Mouse (Mus musculus): ENCODE data around the gene Lrg1. TPM values are rescaled to one million over a fixed set of nuclear protein-coding genes. Genes with fewer than 3 reads are reported as not detected.

Lrg1 gene
- polyA plus RNA-seq, 1 experiment: 56.0 TPM

DNA sequence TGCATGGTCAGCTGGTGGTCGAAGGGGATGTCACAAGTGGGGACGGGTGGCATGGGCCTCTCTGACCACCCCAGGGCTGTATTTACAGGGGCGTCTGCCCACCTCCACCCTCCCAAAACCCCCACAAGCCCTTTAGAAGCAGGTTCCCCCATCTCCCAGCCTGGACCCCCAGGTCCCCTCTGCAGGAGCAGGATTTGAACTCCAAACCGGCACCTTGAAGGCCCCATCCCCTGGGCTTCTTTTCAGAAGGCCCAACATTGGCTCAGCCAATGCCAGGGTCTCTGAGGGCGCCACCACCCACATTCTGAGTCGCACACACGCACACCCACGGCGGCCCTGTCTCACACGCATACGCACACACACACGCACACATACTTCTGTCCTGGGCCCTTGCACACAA, 1.4 kb upstream of the Lrg1 start:
- Histone ChIP-seq H3K4me1 (ENCODE audit: control insufficient read depth, insufficient read depth, insufficient read length) (no peaks in the 10 kb centered on the region; the same call in 1 of the 2 replicates), H3K36me3 (ENCODE audit: control insufficient read depth, insufficient read depth, low read length) (no peaks in the 10 kb centered on the region), H3K4me3 (ENCODE audit: extremely low read depth, insufficient read depth, insufficient read length) (no peak overlapping the region), H3K27ac (ENCODE audit: insufficient read depth, low read length) (no peak overlapping the region), H3K27me3 (ENCODE audit: control insufficient read depth, insufficient read depth, low read length) (peaks cover 14% of the 10 kb centered on the region)
- TF ChIP-seq CTCF (IDR thresholded peaks at IDR 0.05; ENCODE audit: extremely low read depth, insufficient read depth, insufficient read length, insufficient replicate concordance) (no peak), POLR2A (IDR thresholded peaks at IDR 0.05; ENCODE audit: low read depth, low read length) (no peak)
- WGBS: 95% methylated on average over 12 of the region's 12 CpGs
- no peak for DNase-seq (ENCODE audit: low read depth in 1 of 2, low spot score in 2 of 2)

DNA sequence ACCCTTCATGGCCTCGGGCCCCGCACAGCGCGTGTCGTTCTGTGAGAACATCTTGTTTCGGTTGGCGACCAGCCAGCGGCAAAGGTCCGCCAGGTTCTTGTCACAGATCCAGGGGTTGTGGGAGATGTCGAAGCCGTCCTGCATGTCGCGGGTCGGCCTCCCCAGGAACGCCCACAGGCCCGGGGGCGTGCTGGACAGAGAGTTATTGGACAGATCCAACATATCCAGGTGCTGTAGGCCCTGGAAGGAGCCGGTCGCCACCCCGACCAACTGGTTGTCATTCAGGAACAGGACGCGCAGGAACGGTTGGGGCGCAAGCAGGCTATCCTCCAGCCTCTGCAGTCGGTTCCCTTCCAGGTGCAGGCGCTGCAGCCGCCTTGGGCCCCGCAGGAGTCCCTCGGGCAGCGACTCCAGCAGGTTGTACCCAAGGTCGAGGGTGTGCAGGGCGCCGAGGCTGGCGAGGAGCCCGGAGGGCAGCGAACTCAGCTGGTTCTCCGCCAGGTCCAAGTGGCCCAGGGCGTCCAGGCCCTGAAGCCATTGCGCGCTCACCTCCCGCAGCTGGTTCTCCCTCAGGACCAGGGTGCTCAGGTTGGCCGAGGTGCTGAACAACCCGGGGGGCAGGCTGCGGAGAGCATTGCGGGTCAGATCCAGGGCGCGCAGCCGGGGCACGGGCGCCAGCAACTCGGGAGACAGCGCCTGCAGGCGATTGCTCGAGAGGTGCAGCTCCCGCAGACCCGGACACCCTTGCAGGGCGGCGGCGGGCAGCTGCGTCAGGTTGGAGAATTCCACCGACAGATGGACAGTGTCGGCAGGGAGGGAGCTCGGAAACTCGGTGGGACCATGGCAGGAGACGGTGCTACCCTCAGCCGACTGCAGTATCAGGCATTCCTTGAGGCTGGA, 1.6 kb downstream of the Lrg1 start:
- no peaks in the 10 kb centered on the region for H3K36me3 ChIP-seq (ENCODE audit: control insufficient read depth, insufficient read depth, low read length)
- DNase-seq (ENCODE audit: low read depth in 1 of 2, low spot score in 2 of 2): no peak
- no peak overlapping the region; the same call in 1 of the 2 replicates for H3K4me3 ChIP-seq (ENCODE audit: extremely low read depth, insufficient read depth, insufficient read length)
- peak overlapping the region; percentile 1; the same call in 1 of the 2 replicates for H3K27ac ChIP-seq (ENCODE audit: insufficient read depth, low read length)
- peaks cover 17% of the 10 kb centered on the region for H3K27me3 ChIP-seq (ENCODE audit: control insufficient read depth, insufficient read depth, low read length)
- H3K4me1 ChIP-seq (ENCODE audit: control insufficient read depth, insufficient read depth, insufficient read length): peaks cover 4% of the 10 kb centered on the region; the same call in 1 of the 2 replicates
- no peak for TF ChIP-seq CTCF (IDR thresholded peaks at IDR 0.05; ENCODE audit: extremely low read depth, insufficient read depth, insufficient read length, insufficient replicate concordance)
- no peak for TF ChIP-seq POLR2A (IDR thresholded peaks at IDR 0.05; ENCODE audit: low read depth, low read length)
- 9% methylated on average over 66 of the region's 66 CpGs for WGBS

DNA sequence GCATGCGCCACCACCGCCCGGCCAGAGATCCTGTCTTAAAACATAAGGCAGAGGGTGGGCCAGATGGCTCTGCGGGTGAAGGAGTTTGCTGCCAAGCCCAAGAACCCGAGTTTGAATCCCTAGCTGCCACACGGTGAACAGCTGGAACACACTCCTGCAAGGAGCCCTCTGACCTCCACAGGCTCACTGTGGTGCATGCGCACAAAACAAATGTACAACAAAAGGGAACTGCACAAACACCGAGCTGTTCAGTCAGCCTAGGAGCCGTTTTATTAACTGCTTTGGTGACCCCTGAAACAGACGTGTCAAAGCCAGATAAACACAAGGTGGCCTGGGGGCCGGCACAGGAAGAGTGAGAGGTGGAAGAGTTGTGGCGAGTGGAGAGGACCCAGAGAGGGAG, 2.4 kb downstream of the Lrg1 start:
- Histone ChIP-seq H3K4me3 (ENCODE audit: extremely low read depth, insufficient read depth, insufficient read length) (no peak overlapping the region), H3K4me1 (ENCODE audit: control insufficient read depth, insufficient read depth, insufficient read length) (peaks cover 4% of the 10 kb centered on the region; the same call in 1 of the 2 replicates), H3K36me3 (ENCODE audit: control insufficient read depth, insufficient read depth, low read length) (no peaks in the 10 kb centered on the region), H3K27me3 (ENCODE audit: control insufficient read depth, insufficient read depth, low read length) (peaks cover 17% of the 10 kb centered on the region), H3K27ac (ENCODE audit: insufficient read depth, low read length) (no peak overlapping the region)
- no peak for DNase-seq (ENCODE audit: low read depth in 1 of 2, low spot score in 2 of 2)
- no peak for TF ChIP-seq CTCF (IDR thresholded peaks at IDR 0.05; ENCODE audit: extremely low read depth, insufficient read depth, insufficient read length, insufficient replicate concordance)
- TF ChIP-seq POLR2A (IDR thresholded peaks at IDR 0.05; ENCODE audit: low read depth, low read length): no peak
- 33% methylated on average over 12 of the region's 12 CpGs for WGBS

DNA sequence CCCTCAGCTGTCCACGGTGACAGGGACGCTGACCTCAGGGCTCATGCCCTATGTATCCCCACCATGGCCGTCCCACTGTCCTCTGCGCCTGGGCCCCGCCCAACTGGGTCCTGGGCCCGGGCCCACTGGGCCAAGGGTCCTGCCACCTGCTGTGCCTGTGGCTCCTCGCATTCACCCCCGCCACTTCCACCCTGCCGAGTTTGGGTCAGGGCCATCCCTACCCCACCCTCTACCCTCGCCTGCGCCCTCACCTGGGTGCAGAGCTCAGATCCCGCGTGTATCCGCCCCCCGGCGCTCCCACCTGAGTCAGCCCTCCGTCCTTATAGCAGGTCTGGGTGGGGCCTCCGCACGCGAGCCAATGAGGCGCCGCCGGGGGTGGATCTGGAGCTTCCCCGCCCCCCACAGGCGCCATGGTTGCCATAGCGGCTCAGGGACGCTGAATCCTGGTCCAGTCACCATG, 4.5 kb downstream of the Lrg1 start, which contains the start of gene Plin5:
TSS of gene Plin5 (minus strand) at position 346 of the 460 bp plus-strand sequence.
- TF ChIP-seq POLR2A (IDR thresholded peaks at IDR 0.05; ENCODE audit: low read depth, low read length) (no peak), CTCF (IDR thresholded peaks at IDR 0.05; ENCODE audit: extremely low read depth, insufficient read depth, insufficient read length, insufficient replicate concordance) (no peak)
- no peaks in the 10 kb centered on the region for H3K36me3 ChIP-seq (ENCODE audit: control insufficient read depth, insufficient read depth, low read length)
- H3K27me3 ChIP-seq (ENCODE audit: control insufficient read depth, insufficient read depth, low read length): peaks cover 13% of the 10 kb centered on the region
- DNase-seq (ENCODE audit: low read depth in 1 of 2, low spot score in 2 of 2): no peak
- no peak within 1 kb of the TSS for H3K4me3 ChIP-seq (ENCODE audit: extremely low read depth, insufficient read depth, insufficient read length)
- peaks cover 4% of the 10 kb centered on the region; the same call in 1 of the 2 replicates for H3K4me1 ChIP-seq (ENCODE audit: control insufficient read depth, insufficient read depth, insufficient read length)
- H3K27ac ChIP-seq (ENCODE audit: insufficient read depth, low read length): no peak within 1 kb of the TSS
- WGBS: 4% methylated on average over 27 of the region's 27 CpGs

DNA sequence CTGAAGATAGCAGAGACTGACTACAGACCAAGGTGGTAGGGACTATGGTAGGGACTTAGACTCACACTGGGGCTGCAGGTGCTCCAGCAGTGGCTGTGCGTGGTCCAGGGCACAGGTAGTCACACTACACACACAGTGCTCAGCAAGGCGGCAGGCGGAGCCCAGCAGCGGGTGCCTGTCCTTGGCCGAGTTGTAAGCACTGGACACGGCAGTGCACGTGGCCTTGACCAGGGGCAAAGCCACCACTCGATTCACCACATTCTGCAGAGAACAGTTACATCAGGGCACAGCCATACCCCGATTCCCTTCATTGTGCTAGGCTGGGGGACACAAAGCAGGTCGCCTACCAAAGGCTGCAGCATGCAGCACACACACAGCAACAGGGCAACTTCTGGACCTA, 5.6 kb downstream of the Lrg1 start:
- Histone ChIP-seq H3K27ac (ENCODE audit: insufficient read depth, low read length) (no peak overlapping the region), H3K4me1 (ENCODE audit: control insufficient read depth, insufficient read depth, insufficient read length) (peaks cover 4% of the 10 kb centered on the region; the same call in 1 of the 2 replicates), H3K36me3 (ENCODE audit: control insufficient read depth, insufficient read depth, low read length) (no peaks in the 10 kb centered on the region), H3K27me3 (ENCODE audit: control insufficient read depth, insufficient read depth, low read length) (peaks cover 13% of the 10 kb centered on the region), H3K4me3 (ENCODE audit: extremely low read depth, insufficient read depth, insufficient read length) (no peak overlapping the region)
- WGBS: 78% methylated on average over 10 of the region's 10 CpGs
- no peak for DNase-seq (ENCODE audit: low read depth in 1 of 2, low spot score in 2 of 2)
- TF ChIP-seq POLR2A (IDR thresholded peaks at IDR 0.05; ENCODE audit: low read depth, low read length): no peak
- no peak for TF ChIP-seq CTCF (IDR thresholded peaks at IDR 0.05; ENCODE audit: extremely low read depth, insufficient read depth, insufficient read length, insufficient replicate concordance)

DNA sequence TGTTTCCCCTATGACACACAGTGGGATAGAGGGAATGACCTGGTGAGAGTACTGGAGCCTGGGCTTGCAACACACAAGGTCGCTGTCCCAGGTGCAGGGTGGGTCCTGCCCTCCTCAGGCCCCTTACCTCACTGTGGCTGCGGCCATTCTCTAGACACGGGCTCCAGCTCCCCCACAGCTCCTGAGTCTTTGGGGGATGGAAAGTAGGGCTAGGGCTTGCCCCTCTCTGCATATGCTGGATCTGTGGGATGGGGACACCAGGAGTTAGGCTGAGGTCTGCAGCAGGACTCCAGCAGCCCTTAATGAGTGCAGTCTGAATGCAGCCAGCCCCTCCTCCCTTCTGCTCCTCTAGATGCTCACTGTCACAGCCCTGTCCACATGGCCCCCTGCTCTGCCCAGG, 9.1 kb downstream of the Lrg1 start:
- Histone ChIP-seq H3K36me3 (ENCODE audit: control insufficient read depth, insufficient read depth, low read length) (no peaks in the 10 kb centered on the region), H3K27me3 (ENCODE audit: control insufficient read depth, insufficient read depth, low read length) (peaks cover 3% of the 10 kb centered on the region), H3K4me1 (ENCODE audit: control insufficient read depth, insufficient read depth, insufficient read length) (peaks cover 4% of the 10 kb centered on the region; the same call in 1 of the 2 replicates), H3K4me3 (ENCODE audit: extremely low read depth, insufficient read depth, insufficient read length) (no peak overlapping the region), H3K27ac (ENCODE audit: insufficient read depth, low read length) (no peak overlapping the region)
- 91% methylated on average over 3 of the region's 3 CpGs for WGBS
- no peak for TF ChIP-seq POLR2A (IDR thresholded peaks at IDR 0.05; ENCODE audit: low read depth, low read length)
- no peak for TF ChIP-seq CTCF (IDR thresholded peaks at IDR 0.05; ENCODE audit: extremely low read depth, insufficient read depth, insufficient read length, insufficient replicate concordance)
- no peak for DNase-seq (ENCODE audit: low read depth in 1 of 2, low spot score in 2 of 2)
